Mouse (Mus musculus): ENCODE results near the gene Pappa2.

Gene Pappa2

GRCm38 (mm10) chr1:158897339-158897738, 83.0 kb downstream of the Pappa2 start:
- no peak for DNase-seq

DNA sequence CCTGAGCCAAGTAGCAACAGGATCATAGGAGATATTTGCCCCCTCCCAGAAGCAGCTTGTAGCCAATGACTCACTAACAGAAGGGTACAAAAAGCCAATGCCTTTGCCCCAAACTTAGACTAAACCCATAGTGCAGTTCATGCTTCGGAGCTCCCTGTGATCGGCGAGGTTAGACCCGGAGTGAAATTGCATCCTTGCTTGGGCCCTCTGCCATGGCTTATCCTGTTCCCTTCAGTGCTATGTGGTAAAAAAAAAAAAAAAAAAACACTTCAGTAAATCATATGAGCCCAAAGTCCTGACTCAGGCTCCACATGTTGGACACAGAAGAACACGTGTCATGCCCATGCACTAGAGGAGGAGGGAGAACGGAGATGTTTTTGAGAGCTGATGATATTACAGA, 85.8 kb downstream of the Pappa2 start:
- DNase-seq: no peak

GRCm38 (mm10) chr1:158875487-158875886, 104.8 kb downstream of the Pappa2 start:
- DNase-seq: no peak

GRCm38 (mm10) chr1:158874552-158875077, 105.7 kb downstream of the Pappa2 start:
- DNase-seq: no peak

GRCm38 (mm10) chr1:158873631-158874030, 106.7 kb downstream of the Pappa2 start:
- DNase-seq: no peak

DNA sequence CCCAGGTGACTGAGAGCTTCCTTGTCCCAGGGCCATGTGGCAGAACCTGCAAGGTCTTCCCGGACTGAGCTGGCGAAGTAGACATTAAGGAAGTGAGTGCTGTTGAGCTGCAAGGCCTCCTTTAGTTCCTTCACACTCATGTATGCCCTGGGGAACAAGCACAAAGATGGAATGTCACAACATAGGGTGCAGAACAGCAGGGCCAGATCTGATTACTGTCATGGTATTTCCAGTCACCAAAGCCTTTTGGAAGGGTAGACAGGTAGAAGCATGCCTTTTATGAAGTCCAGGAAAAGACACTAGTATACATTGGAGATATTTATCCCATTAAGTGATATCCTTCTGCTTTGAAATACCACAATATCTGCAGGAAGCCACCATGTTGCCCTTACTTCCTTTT, 108.9 kb downstream of the Pappa2 start:
- DNase-seq: no peak

GRCm38 (mm10) chr1:158860190-158860589, 120.1 kb downstream of the Pappa2 start:
- no peak for DNase-seq

DNA sequence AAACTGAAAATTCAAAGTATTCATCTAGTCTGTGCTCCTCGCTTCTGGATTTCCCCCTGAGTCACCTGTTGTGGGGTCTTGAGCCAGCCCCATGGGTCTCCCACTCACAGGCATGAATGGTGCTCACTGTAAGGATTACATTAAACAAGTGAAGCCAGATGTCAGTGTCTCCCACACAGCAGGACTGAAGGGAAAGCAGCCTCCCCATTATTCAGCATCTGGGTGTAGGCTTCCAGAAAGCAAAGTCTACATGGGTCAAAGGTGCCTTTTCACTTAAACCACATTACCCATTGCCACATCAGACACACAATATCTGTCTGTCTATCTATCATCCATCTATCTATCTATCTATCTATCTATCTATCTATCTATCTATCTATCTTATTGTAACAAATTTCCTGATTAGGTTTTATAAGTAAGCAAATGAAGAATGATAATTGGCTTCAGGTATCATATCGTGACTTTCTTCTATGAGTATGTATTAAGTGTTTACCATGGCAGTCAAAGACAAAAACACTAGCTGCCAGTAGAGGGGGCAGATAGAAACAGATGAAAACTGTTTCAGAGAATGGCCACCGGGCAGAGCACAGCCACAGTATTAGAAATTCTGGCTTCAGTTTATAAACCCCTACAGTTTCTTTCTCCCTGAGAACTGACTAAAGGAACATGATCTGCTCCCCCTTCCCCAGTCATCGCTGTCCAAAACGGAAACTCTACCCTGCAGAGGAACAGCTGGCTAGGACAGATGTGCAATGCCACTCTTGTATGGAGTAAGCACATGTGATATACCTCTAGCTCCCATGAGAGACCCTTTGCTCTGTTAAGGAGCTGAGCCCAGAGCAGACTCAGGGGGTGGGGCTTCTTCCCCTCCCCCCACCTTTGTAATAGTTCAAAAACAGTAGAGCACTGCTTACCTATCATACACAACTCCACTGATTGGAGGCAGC, 126.1 kb downstream of the Pappa2 start:
- DNase-seq: no peak

- DNase-seq: no peak
Measured at GRCm38 (mm10) chr1:158852836-158853567, 127.3 kb downstream of the Pappa2 start.

GRCm38 (mm10) chr1:158850459-158850858, 129.8 kb downstream of the Pappa2 start:
- DNase-seq: no peak

- DNase-seq: no peak
Measured at GRCm38 (mm10) chr1:158844604-158845003, 135.7 kb downstream of the Pappa2 start.

GRCm38 (mm10) chr1:158837151-158837550, 143.1 kb downstream of the Pappa2 start:
- DNase-seq: no peak

- DNase-seq: no peak
Measured at GRCm38 (mm10) chr1:158830152-158830551, 150.1 kb downstream of the Pappa2 start.

DNA sequence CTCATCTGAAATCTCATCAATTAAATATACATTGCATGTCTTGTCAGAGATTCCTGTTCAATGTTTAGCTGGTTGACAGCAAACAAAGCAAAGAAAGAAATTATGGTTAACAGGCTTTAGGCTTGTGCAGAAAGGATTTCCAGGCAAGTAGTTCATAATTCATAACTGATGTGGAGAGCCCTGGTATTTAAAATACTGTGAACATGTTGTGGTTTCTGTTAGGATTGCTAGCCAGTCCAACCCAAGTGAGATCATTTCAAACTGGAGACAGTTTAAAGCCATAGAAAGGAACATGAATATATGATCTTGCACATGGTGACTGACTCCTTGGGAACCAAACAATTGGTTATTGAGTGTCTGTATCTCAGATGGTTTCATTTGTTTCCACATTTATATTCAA, 152.4 kb downstream of the Pappa2 start:
- no peak for DNase-seq

- no peak for DNase-seq
Measured at GRCm38 (mm10) chr1:158819676-158820075, 160.6 kb downstream of the Pappa2 start.

- no peak for DNase-seq
Measured at GRCm38 (mm10) chr1:158816479-158816878, 163.8 kb downstream of the Pappa2 start.

DNA sequence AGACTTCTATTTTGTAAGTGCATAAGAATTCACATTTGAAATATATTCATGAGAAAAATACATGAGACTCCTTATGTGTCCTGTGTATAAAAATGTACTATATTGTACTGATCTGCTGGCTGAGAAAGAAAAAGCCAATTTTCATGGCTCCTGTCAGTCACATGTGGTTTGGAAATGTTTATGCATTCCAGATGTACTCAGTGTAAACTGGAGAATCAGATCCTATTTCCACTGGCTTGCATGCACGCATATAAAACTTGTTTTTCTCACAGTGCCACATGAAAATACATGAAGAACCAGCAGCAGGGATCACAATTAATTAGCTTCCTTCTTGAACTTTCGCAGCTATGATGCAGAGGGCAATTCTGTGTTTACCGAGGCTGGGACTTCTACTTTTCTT, 168.4 kb downstream of the Pappa2 start:
- DNase-seq: no peak

- DNase-seq: no peak
Measured at GRCm38 (mm10) chr1:158775486-158775885, 204.8 kb downstream of the Pappa2 start.

DNA sequence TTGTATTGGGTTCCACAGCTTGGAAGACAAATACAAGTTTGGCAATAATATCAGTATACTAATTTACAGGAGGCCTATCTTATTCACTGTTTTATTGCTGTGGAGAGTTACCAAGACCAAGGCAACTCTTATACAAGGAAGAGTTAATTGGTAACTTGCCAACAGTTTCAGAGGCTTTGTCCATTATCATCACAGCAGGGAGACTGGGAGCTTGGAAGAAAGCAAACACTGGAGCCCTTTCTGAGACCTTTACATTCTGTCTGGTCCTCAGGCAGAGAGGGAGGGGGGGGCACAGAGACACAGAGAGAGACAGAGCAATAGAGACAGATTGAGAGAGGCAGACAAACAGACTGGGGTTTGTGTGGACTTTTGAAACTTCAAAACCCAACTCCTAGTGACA, 207.2 kb downstream of the Pappa2 start:
- DNase-seq: no peak

GRCm38 (mm10) chr1:158770756-158771155, 209.5 kb downstream of the Pappa2 start:
- DNase-seq: no peak

DNA sequence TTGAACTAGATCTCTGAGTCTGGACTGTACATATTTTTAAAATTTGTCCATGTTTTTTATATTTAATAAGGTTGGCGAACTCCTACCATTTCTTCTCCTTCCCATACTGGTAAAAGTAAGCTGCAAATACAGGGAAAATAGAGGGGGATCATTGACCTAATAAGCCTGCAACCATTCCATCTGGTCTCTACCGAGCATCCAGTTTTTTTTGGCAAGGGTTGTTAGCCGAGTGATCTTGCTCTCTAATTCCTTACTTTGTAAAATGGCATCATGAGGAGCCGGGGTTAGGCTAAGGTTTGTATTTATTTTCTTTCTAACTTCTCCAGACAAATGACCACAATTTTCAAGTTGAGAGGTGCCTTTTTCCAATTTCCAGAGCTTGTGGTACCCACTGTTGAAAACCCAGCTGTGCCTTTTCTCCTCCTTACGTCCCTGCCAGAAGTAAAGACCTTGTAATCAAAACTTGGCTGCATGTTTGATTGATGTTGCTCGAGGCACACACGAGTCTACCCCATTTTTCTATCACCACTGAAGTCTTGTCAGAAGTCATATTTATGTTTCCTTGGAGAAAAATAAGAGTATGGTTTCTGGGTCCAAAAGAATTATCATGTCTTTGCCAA, 210.1 kb downstream of the Pappa2 start:
- DNase-seq: no peak

DNA sequence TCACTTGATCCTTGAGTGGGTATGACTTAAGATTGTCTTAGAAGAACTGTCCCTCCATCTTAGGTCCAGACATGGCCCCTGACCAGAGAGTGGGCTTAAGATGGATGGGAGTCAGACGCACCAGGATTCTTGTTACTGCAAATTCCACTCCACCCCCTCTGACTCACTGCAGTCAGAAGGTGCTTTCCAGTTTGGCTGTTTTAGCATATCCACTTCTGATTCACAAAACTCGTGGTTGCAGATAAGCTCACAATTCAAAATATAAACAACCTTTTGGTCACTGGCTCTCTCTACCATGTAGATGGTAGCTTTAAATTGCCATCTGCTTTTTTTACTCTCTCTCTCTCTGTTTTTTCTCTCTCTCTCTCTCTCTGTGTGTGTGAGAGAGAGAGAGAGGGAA, 214.4 kb downstream of the Pappa2 start:
- DNase-seq: no peak

- no peak for DNase-seq
Measured at GRCm38 (mm10) chr1:158764727-158765126, 215.6 kb downstream of the Pappa2 start.

Data from right cerebral cortex, postnatal 4 days (tissue).